Mouse (Mus musculus) intestine, postnatal 0 days (tissue): ENCODE measurements at regions not wholly inside any gene's neighbourhood (a gene's known extent, or its start where the extent isn't known, plus 50 kb on each side); places are given as distances from the start of the nearest gene placed in this dataset.

ENCODE experiments used
- ATAC-seq: fragments of 200-750 bp; cut with Nextera tagmentation; 2 replicates; pipeline ENCODE4 v1.8.0; 2017; ENCODE audit warnings: mild to moderate bottlenecking, moderate TSS enrichment, moderate library complexity
- H3K27ac ChIP-seq: fragments of 300-500 bp; sonication (generic); 2 replicates; pipeline ENCODE4 v1.5.1; 2014; ENCODE audit warnings: mild to moderate bottlenecking, low read depth, low read length, moderate library complexity
- H3K27me3 ChIP-seq: fragments of 300-500 bp; sonication (generic); replicated peaks from 2 replicates; pipeline ENCODE4 v1.6.1; 2014; ENCODE audit warnings: low read length, mixed read lengths; ENCODE audit not compliant: control insufficient read depth, insufficient read depth
- H3K36me3 ChIP-seq: fragments of 300-500 bp; sonication (generic); 2 replicates; pipeline ENCODE4 v1.6.1; 2014; ENCODE audit warnings: mild to moderate bottlenecking, moderate library complexity; ENCODE audit not compliant: control insufficient read depth, insufficient read depth
- H3K4me1 ChIP-seq: fragments of 300-500 bp; sonication (generic); replicated peaks from 2 replicates; pipeline ENCODE4 v1.6.1; 2014; ENCODE audit warnings: antibody characterized with exemption, low read length, mixed read lengths; ENCODE audit not compliant: control insufficient read depth, insufficient read depth
- H3K4me2 ChIP-seq: fragments of 300-500 bp; sonication (generic); replicated peaks from 2 replicates; pipeline ENCODE4 v1.6.1; 2014; ENCODE audit warnings: low read depth, mild to moderate bottlenecking, moderate library complexity
- H3K4me3 ChIP-seq: fragments of 300-500 bp; sonication (generic); 2 replicates; pipeline ENCODE4 v1.5.1; 2014; ENCODE audit warnings: low read depth, low read length
- H3K9ac ChIP-seq: fragments of 300-500 bp; sonication (generic); 2 replicates; pipeline ENCODE4 v1.6.1; 2014; ENCODE audit warnings: mild to moderate bottlenecking, low read depth, low read length
- H3K9me3 ChIP-seq: fragments of 300-500 bp; sonication (generic); 2 replicates; pipeline ENCODE4 v1.6.1; 2016; ENCODE audit warnings: mixed run types; ENCODE audit not compliant: control insufficient read depth
- CTCF ChIP-seq: sonication (generic); IDR thresholded peaks from 2 replicates; pipeline ENCODE4 v1.5.1; 2016; ENCODE audit warnings: low read depth, mild to moderate bottlenecking, control low read depth, antibody characterized with exemption, moderate library complexity
- WGBS: fragments of 180-500 bp; shearing (Covaris S2); extraction: QIAGEN DNeasy Blood & Tissue Kit; methylation state at CpG from one replicate; pipeline ENCODE4 v1.1.7; 2014; 5-methylcytosine and 5-hydroxymethylcytosine counted together

DNA sequence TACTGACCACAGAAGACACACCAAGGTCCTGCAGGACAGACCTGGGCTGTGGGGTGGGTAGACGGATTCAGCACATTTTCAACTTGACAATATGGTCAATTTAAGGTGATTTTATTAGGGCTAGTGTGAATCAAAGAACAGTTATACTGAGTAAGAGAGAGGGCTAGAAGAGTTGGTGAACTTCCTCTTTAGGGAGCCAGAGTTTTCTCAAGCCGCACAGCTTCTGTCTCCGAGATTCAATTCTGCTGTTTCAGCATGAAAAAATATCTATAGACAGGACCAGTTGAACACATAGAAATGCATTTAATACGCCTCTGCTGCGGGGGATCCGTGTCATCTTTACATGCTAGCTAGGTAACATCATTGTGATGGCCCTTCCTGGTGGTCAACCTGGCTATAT is 66.4 kb upstream of the Medag start:
- Histone ChIP-seq H3K4me3 (no peak overlapping the region), H3K4me1 (no peaks in the 10 kb centered on the region), H3K9me3 (no peaks in the 10 kb centered on the region), H3K9ac (no peak overlapping the region), H3K36me3 (no peaks in the 10 kb centered on the region), H3K27me3 (no peaks in the 10 kb centered on the region), H3K27ac (no peak overlapping the region), H3K4me2 (no peak overlapping the region)
- ATAC-seq: no peak
- whole genome bisulfite sequencing: 88% methylated on average over 6 of the region's 6 CpGs
- no peak for TF ChIP-seq CTCF

DNA sequence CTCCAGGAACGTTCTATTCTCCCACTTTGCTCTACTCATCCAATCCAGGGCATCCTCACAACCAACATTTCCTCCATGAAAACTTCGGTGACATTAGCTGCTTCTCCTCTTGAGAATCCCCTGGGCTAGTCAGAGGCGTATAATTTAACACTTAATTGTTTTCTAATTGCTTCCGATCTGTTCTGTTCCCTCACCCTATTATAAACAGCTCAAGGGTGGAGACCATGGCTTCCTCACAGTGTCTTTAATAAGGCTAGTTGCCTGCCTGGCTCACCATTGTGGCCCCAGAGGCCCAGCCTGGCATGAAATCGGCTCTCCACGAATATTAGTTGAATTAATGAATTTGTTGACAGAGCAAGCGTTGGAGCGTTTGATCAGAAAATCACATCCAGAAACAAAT is 61.9 kb upstream of the Medag start:
- H3K36me3 ChIP-seq: no peaks in the 10 kb centered on the region
- no peak overlapping the region for H3K9ac ChIP-seq
- no peaks in the 10 kb centered on the region for H3K27me3 ChIP-seq
- no peak for TF ChIP-seq CTCF
- ATAC-seq: no peak
- H3K9me3 ChIP-seq: no peaks in the 10 kb centered on the region
- no peak overlapping the region for H3K4me3 ChIP-seq
- 81% methylated on average over 8 of the region's 8 CpGs for WGBS
- no peak overlapping the region for H3K4me2 ChIP-seq
- no peak overlapping the region for H3K27ac ChIP-seq
- H3K4me1 ChIP-seq: peaks cover 18% of the 10 kb centered on the region

DNA sequence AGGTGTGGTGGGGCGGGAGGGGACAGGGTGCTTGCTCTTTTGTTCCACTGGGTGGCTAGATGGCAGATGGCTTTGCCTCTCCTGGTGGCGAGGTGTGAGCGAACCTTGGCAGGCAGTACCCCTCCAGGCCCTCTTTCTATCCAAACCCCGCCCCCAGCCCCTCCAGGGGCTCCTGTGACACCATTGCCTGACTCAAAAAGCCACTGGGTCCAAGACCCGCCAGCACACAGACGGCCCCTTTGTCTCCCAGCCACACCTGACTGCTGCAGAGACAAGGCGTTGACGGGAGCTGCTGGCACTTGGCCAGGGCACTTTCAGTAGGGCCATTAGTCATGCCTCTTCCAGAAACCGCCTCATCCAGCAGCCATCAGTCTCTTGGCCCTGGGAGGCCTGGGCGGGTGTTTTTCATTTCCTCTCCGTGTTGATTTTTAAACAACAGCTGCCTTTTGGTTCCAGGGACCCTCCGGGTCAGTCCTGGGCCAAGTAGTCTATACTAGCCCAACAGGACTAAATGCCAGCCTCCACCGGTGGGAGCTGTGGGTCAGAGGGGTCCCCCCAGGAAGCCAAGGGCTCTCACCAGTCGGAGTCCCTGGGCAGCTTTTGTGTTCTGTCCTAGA is 58.4 kb upstream of the Medag start:
- Histone ChIP-seq H3K4me2 (peak overlapping the region; percentile 48), H3K9me3 (no peaks in the 10 kb centered on the region), H3K27me3 (no peaks in the 10 kb centered on the region), H3K36me3 (no peaks in the 10 kb centered on the region), H3K27ac (peak overlapping the region; percentile 35; the same call in 1 of the 2 replicates), H3K9ac (no peak overlapping the region), H3K4me1 (peaks cover 27% of the 10 kb centered on the region), H3K4me3 (no peak overlapping the region)
- TF ChIP-seq CTCF: peak; percentile 38
- WGBS: 20% methylated on average over 14 of the region's 14 CpGs
- ATAC-seq: peak; percentile 87

DNA sequence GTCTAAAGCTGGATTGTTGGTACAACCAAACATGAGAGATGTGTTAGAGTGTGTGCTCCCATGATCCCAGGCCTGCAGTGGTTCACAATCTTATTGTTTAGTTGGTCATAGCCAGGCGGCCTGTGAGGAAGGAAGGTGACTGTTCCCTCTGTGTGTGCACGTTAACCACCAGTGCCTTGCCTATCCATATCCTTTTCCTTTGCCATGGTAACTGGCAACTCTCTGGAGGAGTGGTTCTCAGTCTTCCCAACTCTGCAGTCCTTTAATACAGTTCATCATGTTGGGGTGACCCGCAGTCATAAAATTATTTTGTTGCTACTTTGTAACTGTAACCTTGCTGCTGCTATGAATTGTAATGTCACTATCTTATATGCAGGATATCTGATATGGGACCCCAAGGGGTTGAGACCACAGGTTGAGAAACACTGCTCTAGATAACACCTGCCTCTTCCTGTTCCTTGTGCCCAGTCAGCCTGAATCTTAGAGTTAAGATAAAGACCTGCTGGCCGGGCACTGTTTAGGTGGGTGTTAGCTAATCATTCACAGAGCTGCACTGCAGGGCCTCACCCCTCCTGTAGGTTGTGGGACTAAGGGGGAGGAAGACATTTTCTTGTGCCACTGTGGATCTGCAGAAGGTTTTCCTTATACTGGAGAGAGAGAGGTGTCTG is 57.0 kb upstream of the Medag start:
- Histone ChIP-seq H3K27ac (peak overlapping the region; percentile 54; the same call in 1 of the 2 replicates), H3K27me3 (no peaks in the 10 kb centered on the region)
- WGBS: 48% methylated on average over 4 of the region's 4 CpGs

DNA sequence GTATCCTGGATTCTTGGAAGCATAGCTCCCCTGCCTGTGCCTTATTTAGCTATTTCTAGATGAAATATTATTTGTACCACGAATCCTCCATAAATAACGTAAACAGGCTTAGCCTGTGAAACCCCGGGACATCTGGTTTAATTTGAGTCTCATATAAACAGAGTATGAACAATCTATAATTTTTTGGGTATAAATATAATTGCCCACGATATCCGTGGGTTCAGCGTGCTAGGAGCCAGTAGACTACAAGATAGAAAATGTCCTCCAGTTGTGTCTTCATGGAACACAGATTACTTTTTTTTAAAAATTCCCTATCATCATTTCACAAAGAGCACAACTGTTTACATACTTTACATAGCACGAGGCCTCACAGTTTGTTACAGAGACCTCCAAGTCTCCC is 56.4 kb upstream of the Medag start:
- TF ChIP-seq CTCF: no peak
- no peak overlapping the region for H3K4me3 ChIP-seq

More for the DNA sequence above, 57.0 kb upstream of the Medag start:
- Histone ChIP-seq H3K9me3 (no peaks in the 10 kb centered on the region), H3K9ac (no peak overlapping the region), H3K4me3 (no peak overlapping the region), H3K36me3 (no peaks in the 10 kb centered on the region), H3K4me1 (peaks cover 27% of the 10 kb centered on the region), H3K4me2 (peak overlapping the region; percentile 9; the same call in 1 of the 2 replicates)
- ATAC-seq: peak; percentile 68
- TF ChIP-seq CTCF: peak; percentile 30; the same call in 1 of the 2 replicates

DNA sequence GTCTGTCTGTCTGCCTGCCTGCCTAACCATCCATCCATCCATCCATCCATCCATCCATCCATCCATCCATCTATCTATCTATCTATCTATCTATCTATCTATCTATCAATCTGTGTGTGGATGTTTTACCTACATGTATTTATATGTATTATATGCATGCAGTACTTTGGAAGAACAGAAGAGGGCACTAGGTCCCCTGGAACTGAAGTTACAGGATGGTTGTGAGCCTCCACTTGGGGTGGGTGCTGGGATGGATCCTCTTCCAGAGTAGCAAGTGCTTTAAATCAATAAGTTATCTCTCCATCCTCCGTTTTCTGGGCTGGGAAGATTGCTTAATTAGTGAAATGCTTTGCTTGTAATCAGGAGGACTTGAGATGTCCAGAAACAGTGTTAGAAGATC is 54.6 kb upstream of the Medag start:
- no peak overlapping the region for H3K4me3 ChIP-seq
- H3K27me3 ChIP-seq: no peaks in the 10 kb centered on the region
- no peak overlapping the region for H3K4me2 ChIP-seq
- H3K27ac ChIP-seq: no peak overlapping the region
- 77% methylated on average over 1 of the region's 1 CpGs for WGBS
- H3K36me3 ChIP-seq: no peaks in the 10 kb centered on the region
- no peak overlapping the region for H3K9ac ChIP-seq
- peak; percentile 45 for TF ChIP-seq CTCF
- peaks cover 27% of the 10 kb centered on the region for H3K4me1 ChIP-seq
- H3K9me3 ChIP-seq: no peaks in the 10 kb centered on the region
- no peak for ATAC-seq

More for the DNA sequence above, 56.4 kb upstream of the Medag start:
- Histone ChIP-seq H3K9ac (no peak overlapping the region), H3K27me3 (no peaks in the 10 kb centered on the region), H3K27ac (peak overlapping the region; percentile 54; the same call in 1 of the 2 replicates), H3K9me3 (no peaks in the 10 kb centered on the region), H3K36me3 (no peaks in the 10 kb centered on the region), H3K4me1 (peaks cover 27% of the 10 kb centered on the region), H3K4me2 (peak overlapping the region; percentile 9; the same call in 1 of the 2 replicates)
- 48% methylated on average over 7 of the region's 7 CpGs for WGBS
- ATAC-seq: no peak
